Mouse (Mus musculus) cortical plate, adult 2 months (tissue): ENCODE results near the gene Knop1.

Experiments
- CTCF ChIP-seq: fragments of 200-500 bp; IDR thresholded peaks from 2 replicates; pipeline ENCODE4 v1.5.1; 2011; ENCODE audit warnings: mild to moderate bottlenecking, control low read depth, low read length; ENCODE audit not compliant: insufficient read depth; ENCODE audit errors: extremely low read depth
- POLR2A ChIP-seq: fragments of 200-500 bp; IDR thresholded peaks from 2 replicates; pipeline ENCODE4 v1.6.1; 2011; ENCODE audit warnings: mild to moderate bottlenecking, low read length, control low read depth; ENCODE audit not compliant: insufficient read depth; ENCODE audit errors: extremely low read depth

- TF ChIP-seq CTCF: no peak
- no peak for TF ChIP-seq POLR2A
Measured at GRCm38 (mm10) chr7:118797600-118797999, 58.5 kb downstream of the Knop1 start.
